Mouse (Mus musculus): Measurements from ENCODE around the gene Pikfyve.

Gene Pikfyve

GRCm38 (mm10) chr1:65314054-65315021 is 127.9 kb downstream of the Pikfyve start:
- DNase-seq: no peak

GRCm38 (mm10) chr1:65315022-65315407 is 128.5 kb downstream of the Pikfyve start:
- DNase-seq: no peak
